Mouse (Mus musculus) CH12.LX (cell line): Measurements from ENCODE around the gene Grb10. TPM values are rescaled to one million over a fixed set of nuclear protein-coding genes. Genes with fewer than 3 reads are reported as not detected.
A peak's percentile ranks its signal among the peaks of the same experiment; 100 is the strongest.

ENCODE experiments used
- DNase-seq: peaks from one replicate; pipeline ENCODE4 v3.0.0-alpha.2; 2013; ENCODE audit errors: extremely low read depth
- H3K27ac ChIP-seq: 2 replicates; pipeline ENCODE4 v1.5.1; 2012; ENCODE audit warnings: low read depth, mild to moderate bottlenecking, control low read depth, moderate library complexity; ENCODE audit not compliant: insufficient read depth
- H3K27me3 ChIP-seq: replicated peaks from 2 replicates; pipeline ENCODE3; 2012; ENCODE audit warnings: inconsistent platforms
- H3K36me3 ChIP-seq, 2 experiments: replicated peaks in 1 of 2; 2 replicates each; pipeline versions ENCODE3 to v1.6.1; 2012; ENCODE audit warnings: inconsistent platforms in 1 of 2, low read length in 1 of 2, mild to moderate bottlenecking in 1 of 2, mixed read lengths in 1 of 2, moderate library complexity in 1 of 2; ENCODE audit not compliant: control insufficient read depth in 1 of 2, insufficient read depth in 1 of 2
- H3K4me1 ChIP-seq, 2 experiments: 2 replicates each; pipeline ENCODE4 v1.6.1; 2012; ENCODE audit warnings: inconsistent platforms in 1 of 2, moderate library complexity in 1 of 2; ENCODE audit not compliant: insufficient read depth in 2 of 2, control insufficient read depth in 1 of 2
- H3K4me2 ChIP-seq: 2 replicates; pipeline ENCODE4 v1.6.1; 2012; ENCODE audit warnings: low read depth, mild to moderate bottlenecking, control low read depth; ENCODE audit not compliant: poor library complexity, insufficient read depth, severe bottlenecking
- H3K4me3 ChIP-seq, 3 experiments: fragments of 150-350 bp in 1 of 3; sonication (generic) in 1 of 3; replicated peaks in 1 of 3; 2 replicates each; pipeline versions ENCODE3 to v1.5.1; 2011 to 2012; ENCODE audit warnings: low read depth in 2 of 3, low read length in 2 of 3, mild to moderate bottlenecking in 2 of 3, moderate library complexity in 2 of 3, control low read depth in 1 of 3, improper control_type of control experiment in 1 of 3, inconsistent platforms in 1 of 3, mixed read lengths in 1 of 3; ENCODE audit not compliant: poor library complexity in 1 of 3
- H3K79me2 ChIP-seq: replicated peaks from 2 replicates; pipeline ENCODE4 v1.6.1; 2012; ENCODE audit warnings: mild to moderate bottlenecking, moderate library complexity; ENCODE audit not compliant: control insufficient read depth, poor library complexity, insufficient read depth, severe bottlenecking; ENCODE audit errors: extremely low read depth
- H3K9ac ChIP-seq: 2 replicates; pipeline ENCODE4 v1.6.1; 2012; ENCODE audit warnings: low read depth, mild to moderate bottlenecking, control low read depth, moderate library complexity; ENCODE audit not compliant: insufficient read depth
- H3K9me3 ChIP-seq: replicated peaks from 2 replicates; pipeline ENCODE3; 2012; ENCODE audit warnings: low read length, inconsistent platforms, mixed read lengths
- BHLHE40 ChIP-seq: IDR thresholded peaks from 2 replicates; pipeline ENCODE4 v1.6.1; 2011; ENCODE audit warnings: mild to moderate bottlenecking, low read depth, low read length, improper control_type of control experiment
- CHD1 ChIP-seq: IDR thresholded peaks from 2 replicates; pipeline ENCODE4 v1.6.1; 2012; ENCODE audit warnings: low read depth, low read length, improper control_type of control experiment, inconsistent platforms
- CHD2 ChIP-seq: IDR thresholded peaks from 2 replicates; pipeline ENCODE4 v1.6.1; 2011; ENCODE audit warnings: low read length, improper control_type of control experiment
- CTCF ChIP-seq, 2 experiments: IDR thresholded peaks in 1 of 2; conservative IDR thresholded peaks in 1 of 2; 2 replicates each; pipeline ENCODE4 v1.5.1; 2011 to 2012; ENCODE audit warnings: low read depth in 2 of 2, low read length in 2 of 2, improper control_type of control experiment in 1 of 2, inconsistent platforms in 1 of 2, mild to moderate bottlenecking in 1 of 2, moderate library complexity in 1 of 2
- ELF1 ChIP-seq: IDR thresholded peaks from 2 replicates; pipeline ENCODE4 v1.6.1; 2014; ENCODE audit warnings: low read depth, mild to moderate bottlenecking, inconsistent platforms, low read length, improper control_type of control experiment
- EP300 ChIP-seq: IDR thresholded peaks from 2 replicates; pipeline ENCODE4 v1.6.1; 2011; ENCODE audit warnings: low read length, improper control_type of control experiment
- ETS1 ChIP-seq: conservative IDR thresholded peaks from 2 replicates; pipeline ENCODE4 v1.6.1; 2012; ENCODE audit warnings: low read depth, mild to moderate bottlenecking, inconsistent platforms, low read length, improper control_type of control experiment, moderate library complexity
- GABPA ChIP-seq: IDR thresholded peaks from 2 replicates; pipeline ENCODE4 v1.6.1; 2012; ENCODE audit warnings: low read depth, low read length, improper control_type of control experiment, inconsistent platforms; ENCODE audit not compliant: insufficient replicate concordance
- HCFC1 ChIP-seq: IDR thresholded peaks from 2 replicates; pipeline ENCODE4 v1.6.1; 2012; ENCODE audit warnings: low read depth, mild to moderate bottlenecking, inconsistent platforms, low read length, improper control_type of control experiment
- IRF4 ChIP-seq: IDR thresholded peaks from 2 replicates; pipeline ENCODE4 v1.6.1; 2014; ENCODE audit warnings: low read depth, mild to moderate bottlenecking, inconsistent platforms, low read length, improper control_type of control experiment
- JUN ChIP-seq: IDR thresholded peaks from 2 replicates; pipeline ENCODE4 v1.6.1; 2011; ENCODE audit warnings: low read depth, mild to moderate bottlenecking, low read length, improper control_type of control experiment, moderate library complexity; ENCODE audit not compliant: insufficient read depth
- JUND ChIP-seq: conservative IDR thresholded peaks from 2 replicates; pipeline ENCODE4 v1.6.1; 2011; ENCODE audit warnings: low read depth, low read length, improper control_type of control experiment
- KAT2A ChIP-seq: IDR thresholded peaks from 2 replicates; pipeline ENCODE4 v1.6.1; 2012; ENCODE audit warnings: low read length, improper control_type of control experiment, inconsistent platforms; ENCODE audit not compliant: insufficient replicate concordance
- MAFK ChIP-seq: IDR thresholded peaks from 2 replicates; pipeline ENCODE4 v1.6.1; 2011; ENCODE audit warnings: low read length, improper control_type of control experiment; ENCODE audit not compliant: insufficient replicate concordance
- MAX ChIP-seq: IDR thresholded peaks from 2 replicates; pipeline ENCODE4 v1.6.1; 2011; ENCODE audit warnings: low read length, improper control_type of control experiment
- MAZ ChIP-seq: IDR thresholded peaks from 2 replicates; pipeline ENCODE4 v1.6.1; 2012; ENCODE audit warnings: low read depth, mild to moderate bottlenecking, inconsistent platforms, low read length, improper control_type of control experiment, moderate library complexity
- MEF2A ChIP-seq: IDR thresholded peaks from 2 replicates; pipeline ENCODE4 v1.6.1; 2014; ENCODE audit warnings: low read depth, mild to moderate bottlenecking, inconsistent platforms, low read length, improper control_type of control experiment, borderline replicate concordance
- MXI1 ChIP-seq: IDR thresholded peaks from 2 replicates; pipeline ENCODE4 v1.6.1; 2011; ENCODE audit warnings: mild to moderate bottlenecking, low read depth, low read length, improper control_type of control experiment
- MYC ChIP-seq: IDR thresholded peaks from 2 replicates; pipeline ENCODE4 v1.6.1; 2011; ENCODE audit warnings: low read depth, mild to moderate bottlenecking, improper control_type of control experiment, low read length
- PAX5 ChIP-seq: IDR thresholded peaks from 2 replicates; pipeline ENCODE4 v1.6.1; 2012; ENCODE audit warnings: low read length, inconsistent platforms, mixed read lengths
- POLR2A ChIP-seq: IDR thresholded peaks from 2 replicates; pipeline ENCODE4 v1.6.1; 2011; ENCODE audit warnings: low read depth, mild to moderate bottlenecking, improper control_type of control experiment, low read length
- RAD21 ChIP-seq: IDR thresholded peaks from 2 replicates; pipeline ENCODE4 v1.6.1; 2011; ENCODE audit warnings: low read depth, mild to moderate bottlenecking, low read length, improper control_type of control experiment, moderate library complexity
- RCOR1 ChIP-seq: conservative IDR thresholded peaks from 2 replicates; pipeline ENCODE4 v1.6.1; 2012; ENCODE audit warnings: low read depth, mild to moderate bottlenecking, inconsistent platforms, low read length, improper control_type of control experiment
- TBP ChIP-seq: conservative IDR thresholded peaks from 2 replicates; pipeline ENCODE4 v1.6.1; 2011; ENCODE audit warnings: low read depth, low read length, improper control_type of control experiment
- TCF12 ChIP-seq: IDR thresholded peaks from 2 replicates; pipeline ENCODE4 v1.6.1; 2014; ENCODE audit warnings: low read depth, mild to moderate bottlenecking, inconsistent platforms, low read length, improper control_type of control experiment
- UBTF ChIP-seq: IDR thresholded peaks from 2 replicates; pipeline ENCODE4 v1.6.1; 2012; ENCODE audit warnings: low read depth, mild to moderate bottlenecking, inconsistent platforms, low read length, improper control_type of control experiment, moderate library complexity
- USF1 ChIP-seq: IDR thresholded peaks from 2 replicates; pipeline ENCODE4 v1.6.1; 2014; ENCODE audit warnings: low read depth, mild to moderate bottlenecking, inconsistent platforms, low read length, improper control_type of control experiment
- USF2 ChIP-seq: conservative IDR thresholded peaks from 2 replicates; pipeline ENCODE4 v1.6.1; 2011; ENCODE audit warnings: low read depth, low read length, improper control_type of control experiment
- ZC3H11A ChIP-seq: IDR thresholded peaks from 2 replicates; pipeline ENCODE4 v1.6.1; 2012; ENCODE audit warnings: low read depth, mild to moderate bottlenecking, inconsistent platforms, low read length, improper control_type of control experiment
- ZKSCAN1 ChIP-seq: IDR thresholded peaks from 2 replicates; pipeline ENCODE4 v1.6.1; 2012; ENCODE audit warnings: low read depth, inconsistent platforms, low read length, improper control_type of control experiment, borderline replicate concordance
- ZNF384 ChIP-seq: IDR thresholded peaks from 2 replicates; pipeline ENCODE4 v1.6.1; 2012; ENCODE audit warnings: low read depth, low read length, improper control_type of control experiment, inconsistent platforms
- dilution Hi-C: fragments of 300-500 bp; cut with MboI; formaldehyde crosslinking; loops from 2 replicates; pipeline ENCODE4 v1.14.3; 2020; ENCODE audit warnings: low sequenced_read_pairs; ENCODE audit not compliant: extremely low pct_unique_long_range_greater_than_20kb, extremely low pct_ligation_motif_present
- in situ Hi-C: fragments of 300-500 bp; cut with MboI; formaldehyde crosslinking; loops from 3 replicates; pipeline ENCODE4 v1.14.3; 2019; ENCODE audit warnings: low sequenced_read_pairs, low pct_ligation_motif_present, low pct_unique_long_range_greater_than_20kb, mixed read lengths
- polyA plus RNA-seq: library from polyadenylated mRNA; unstranded; fragments of >175 nt; gene quantifications from 2 replicates; pipeline ENCODE4 v1.2.1, GENCODE M21; 2012; ENCODE audit warnings: low read depth; ENCODE audit not compliant: insufficient read length
- total RNA-seq, 2 experiments: library from RNA; depleted of rRNA; stranded (reverse); fragments of 300-350 nt in 1 of 2; fragments of >200 nt in 1 of 2; gene quantifications; 2 replicates each; pipeline ENCODE4 v1.2.3; 2012 to 2014

Gene Grb10
- total and polyA plus RNA-seq, 3 experiments: 38.4 to 189 (median 137) TPM

DNA sequence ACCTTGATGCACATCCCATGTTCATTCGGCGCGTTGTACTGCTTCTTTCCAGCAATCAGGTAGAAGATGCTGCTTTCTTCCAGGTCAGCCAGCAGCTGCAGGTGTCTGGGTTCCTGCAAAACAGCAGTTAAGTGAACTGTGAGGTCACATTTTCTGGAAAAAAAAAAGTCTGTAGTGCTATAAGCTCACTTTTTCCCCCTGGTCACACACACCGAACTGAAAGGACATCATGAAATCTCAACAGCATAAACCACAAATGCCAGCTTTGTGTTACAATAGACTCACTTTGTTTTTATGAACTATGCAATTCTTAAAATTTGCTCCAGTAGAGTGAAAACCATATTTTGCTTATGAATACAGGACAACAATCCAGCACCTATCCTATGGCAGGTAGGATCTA lies 93.7 kb downstream of the Grb10 start:
- TF ChIP-seq ZNF384 (peak; percentile 90), ETS1 (peak; percentile 86), IRF4 (peak; percentile 58), JUN (peak; percentile 82), CHD1 (peak; percentile 33; the same call in 1 of the 2 replicates), MEF2A (peak; percentile 26; the same call in 1 of the 2 replicates), TBP (0 out of 2 replicates have a peak, but pooled peaks have one; percentile 42), ELF1 (no peak), EP300 (peak; percentile 82), BHLHE40 (peak; percentile 58), JUND (peak; percentile 63; the same call in 1 of the 2 replicates), MXI1 (no peak), CHD2 (no peak), TCF12 (peak; percentile 64), POLR2A (0 out of 2 replicates have a peak, but pooled peaks have one; percentile 30)
- Histone ChIP-seq H3K9me3 (no peaks in the 10 kb centered on the region), H3K9ac (peak overlapping the region; percentile 60), H3K4me1 (peaks cover 47 to 96% of the 10 kb centered on the region in 2 experiments), H3K27me3 (no peaks in the 10 kb centered on the region), H3K4me3 (peak overlapping the region in 1 of 3 experiments; percentile 52), H3K79me2 (peaks cover 3% of the 10 kb centered on the region; the same call in 1 of the 2 replicates), H3K27ac (peak overlapping the region; percentile 96), H3K36me3 (peaks cover 16 to 65% of the 10 kb centered on the region in 2 experiments), H3K4me2 (peak overlapping the region; percentile 56)
- no peak for DNase-seq
- in situ Hi-C loops (loop anchor here (10.0 kb wide), 1 partner anchor 400 kb away; no protein-coding TSS in a partner anchor), dilution Hi-C loops (no loop called here)

DNA sequence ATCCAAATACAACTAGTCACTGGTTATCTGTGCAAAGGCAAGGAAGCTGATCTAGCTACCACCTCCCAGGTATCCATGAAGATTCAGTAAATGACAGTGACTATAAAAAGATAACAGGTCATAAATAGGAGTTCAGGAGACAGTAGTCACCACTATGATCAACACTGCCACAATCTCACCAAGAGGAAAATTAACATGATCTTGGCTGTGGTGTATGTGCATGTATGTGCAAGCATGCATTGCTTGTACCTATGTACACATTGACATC lies 94.5 kb downstream of the Grb10 start:
- in situ Hi-C loops (loop anchor here (10.0 kb wide), 1 partner anchor 399 kb away; no protein-coding TSS in a partner anchor), dilution Hi-C loops (no loop called here)
- H3K36me3 ChIP-seq: peaks cover 15 to 65% of the 10 kb centered on the region in 2 experiments
- H3K27ac ChIP-seq: peak overlapping the region; percentile 96
- peak overlapping the region; percentile 60 for H3K9ac ChIP-seq
- H3K27me3 ChIP-seq: no peaks in the 10 kb centered on the region
- no peak for DNase-seq
- peak overlapping the region; percentile 56 for H3K4me2 ChIP-seq
- H3K79me2 ChIP-seq: peaks cover 3% of the 10 kb centered on the region; the same call in 1 of the 2 replicates
- H3K4me3 ChIP-seq: peak overlapping the region in 2 of 3 experiments; percentile 36 to 52
- H3K4me1 ChIP-seq: peaks cover 42 to 96% of the 10 kb centered on the region in 2 experiments
- no peaks in the 10 kb centered on the region for H3K9me3 ChIP-seq
- 0 out of 2 replicates have a peak, but pooled peaks have one; percentile 13 for TF ChIP-seq BHLHE40
- no peak; the same call in 1 of the 2 replicates for TF ChIP-seq MAFK
- no peak for TF ChIP-seq IRF4
- no peak for TF ChIP-seq GABPA
- TF ChIP-seq ZKSCAN1: 0 out of 2 replicates have a peak, but pooled peaks have one; percentile 11
- TF ChIP-seq ZNF384: no peak
- no peak for TF ChIP-seq POLR2A
- no peak; the same call in 1 of the 2 replicates for TF ChIP-seq MAX
- TF ChIP-seq JUND: no peak
- no peak for TF ChIP-seq RCOR1
- peak; percentile 87; the same call in 1 of the 2 replicates for TF ChIP-seq CHD1
- TF ChIP-seq HCFC1: no peak; the same call in 1 of the 2 replicates
- no peak for TF ChIP-seq KAT2A
- no peak for TF ChIP-seq CTCF (conservative IDR thresholded peaks at IDR 0.05 in 1 of 2, IDR thresholded peaks at IDR 0.05 in 1 of 2; ENCODE audit: low read depth in 2 of 2, low read length in 2 of 2)
- no peak for TF ChIP-seq USF1
- no peak for TF ChIP-seq PAX5
- TF ChIP-seq ZC3H11A: no peak
- TF ChIP-seq RAD21: no peak
- no peak for TF ChIP-seq USF2
- TF ChIP-seq JUN: no peak
- no peak; the same call in 1 of the 2 replicates for TF ChIP-seq CHD2
- no peak for TF ChIP-seq MEF2A
- no peak; the same call in 1 of the 2 replicates for TF ChIP-seq MYC
- TF ChIP-seq UBTF: no peak
- TF ChIP-seq MAZ: 0 out of 2 replicates have a peak, but pooled peaks have one; percentile 56
